Mouse (Mus musculus) layer of hippocampus, adult 8-10 months (tissue): Measurements from ENCODE around the gene C1qtnf5. TPM values are rescaled to one million over a fixed set of nuclear protein-coding genes. Genes with fewer than 3 reads are reported as not detected.
A peak's percentile ranks its signal among the peaks of the same experiment; 100 is the strongest.

Experiments used
- DNase-seq, 2 experiments: peaks; one replicate each; pipeline ENCODE4 v3.0.0; 2022; ENCODE audit warnings: low spot score in 2 of 2
- total RNA-seq, 4 experiments: library from RNA; stranded (reverse); gene quantifications; 2 replicates each; pipeline ENCODE4 v1.2.4; 2022

Gene C1qtnf5
- 10 to 100 TPM; 14.6 to 23.4 (median 18.8) TPM for total RNA-seq

GRCm38 (mm10) chr9:44107110-44107509 is at the start of gene C1qtnf5:
TSS of gene C1qtnf5 (plus strand) at chr9:44107245.
- DNase-seq, result peak; percentile 64 to 81

- no peak for DNase-seq
Measured at GRCm38 (mm10) chr9:44058606-44059005, 48.4 kb upstream of the C1qtnf5 start.

DNA sequence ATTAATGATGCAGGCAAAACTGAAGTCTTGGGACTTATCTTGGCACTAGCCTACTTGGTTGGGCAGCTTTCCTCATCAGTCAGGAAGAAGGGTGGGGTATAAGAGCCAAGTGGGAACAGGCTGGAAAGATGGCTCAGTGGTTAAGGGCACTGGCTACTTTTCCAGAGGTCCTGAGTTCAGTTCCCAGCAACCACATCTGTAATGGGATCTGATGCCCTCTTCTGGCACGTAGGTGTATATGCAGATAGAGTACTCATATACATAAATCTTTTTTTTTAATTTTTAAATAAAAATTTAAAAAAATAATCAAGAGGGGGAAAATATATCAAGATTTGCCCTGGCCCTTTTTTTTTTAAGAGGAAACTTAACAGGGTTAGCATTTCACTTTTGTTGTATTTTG is 41.9 kb upstream of the C1qtnf5 start:
- no peak for DNase-seq

DNA sequence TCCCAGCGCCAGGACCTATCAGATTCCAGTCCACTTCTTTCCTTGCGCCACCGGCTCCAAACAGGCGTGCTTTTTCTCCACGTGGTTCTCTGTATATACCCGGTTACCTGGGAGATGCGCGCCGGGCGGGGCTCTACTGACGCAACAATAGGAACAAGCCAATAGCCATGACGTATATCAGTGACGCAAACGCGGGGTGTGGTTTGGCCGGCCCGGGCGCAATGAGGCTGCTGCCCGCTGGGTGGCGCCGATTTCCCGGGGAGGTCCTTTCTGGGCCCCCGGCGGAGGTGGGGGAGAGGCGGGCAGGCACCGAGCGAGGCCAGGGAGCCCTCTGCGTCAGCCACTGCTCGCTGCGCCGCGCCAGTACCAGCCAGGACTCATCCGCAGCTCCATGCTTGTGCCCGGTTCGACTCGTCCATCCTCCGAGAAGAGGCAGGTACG is 40.2 kb upstream of the C1qtnf5 start, which contains the start of gene Usp2:
TSS of gene Usp2 (plus strand) at position 237 of the 441 bp plus-strand sequence.
- DNase-seq, result peak; percentile 99 to 100

DNA sequence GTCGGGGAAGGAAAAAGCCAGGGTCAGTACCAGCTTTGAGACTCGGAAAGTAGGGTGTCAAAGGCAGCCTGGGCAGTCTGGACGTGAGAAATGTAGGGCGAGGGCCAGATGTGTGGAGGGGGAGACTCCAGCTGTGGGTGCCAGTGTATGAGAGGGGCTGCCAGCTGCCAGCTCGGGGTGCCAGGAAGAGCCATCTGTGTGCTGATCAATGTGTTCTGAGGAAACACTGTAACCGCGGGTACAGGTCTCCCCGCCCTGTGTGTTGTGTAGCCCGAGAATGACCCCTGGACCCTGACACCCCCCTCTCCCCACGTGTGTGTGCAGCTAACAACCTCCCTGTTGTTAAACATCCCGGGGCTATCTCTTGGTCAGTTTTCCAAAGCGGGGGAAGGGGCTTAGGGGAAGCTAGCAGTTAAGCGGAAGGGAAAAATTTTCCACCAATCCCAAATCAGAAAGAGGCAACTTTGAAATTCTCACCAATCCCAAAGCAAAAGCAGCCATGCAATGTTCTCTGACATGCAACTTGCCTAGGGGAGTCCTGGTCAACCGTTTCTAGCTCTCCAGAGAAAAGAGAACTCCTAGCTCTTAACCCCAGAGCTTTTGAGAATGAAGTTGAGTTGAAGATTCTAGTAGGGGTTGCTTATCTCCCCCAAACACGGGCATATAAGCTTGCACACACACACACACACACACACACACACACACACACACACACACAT is 39.6 kb upstream of the C1qtnf5 start:
- no peak for DNase-seq

DNA sequence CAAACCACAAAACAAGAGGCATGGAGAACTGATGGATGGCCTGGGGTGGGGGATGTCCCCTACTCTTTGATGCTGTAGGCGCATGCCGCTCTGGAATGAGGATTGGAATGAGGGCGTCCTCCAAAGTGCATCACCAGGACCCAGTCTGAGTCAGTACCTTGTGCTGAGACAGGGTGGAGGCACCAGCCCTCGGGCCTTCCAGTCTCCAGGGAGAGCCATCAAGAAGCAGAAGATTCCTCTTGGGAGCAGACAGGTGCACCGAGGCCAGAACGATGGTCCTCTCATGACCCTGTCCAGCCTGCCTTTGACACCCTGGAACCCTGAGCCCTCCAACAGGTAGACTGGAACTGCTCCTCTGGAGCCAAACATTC is 39.1 kb upstream of the C1qtnf5 start:
- DNase-seq, result no peak

- DNase-seq, result no peak
Measured at GRCm38 (mm10) chr9:44069252-44069651, 37.8 kb upstream of the C1qtnf5 start.

- peak in 1 of 2 experiments; percentile 23 for DNase-seq
Measured at GRCm38 (mm10) chr9:44070113-44070843, 36.8 kb upstream of the C1qtnf5 start.

GRCm38 (mm10) chr9:44070844-44071231 is 36.2 kb upstream of the C1qtnf5 start:
- peak in 1 of 2 experiments; percentile 6 for DNase-seq

GRCm38 (mm10) chr9:44071914-44072598 is 35.0 kb upstream of the C1qtnf5 start:
- peak; percentile 68 to 82 for DNase-seq

GRCm38 (mm10) chr9:44072599-44072915 is 34.5 kb upstream of the C1qtnf5 start:
- DNase-seq, result peak in 1 of 2 experiments; percentile 48

- no peak for DNase-seq
Measured at GRCm38 (mm10) chr9:44073115-44073514, 33.9 kb upstream of the C1qtnf5 start.

DNA sequence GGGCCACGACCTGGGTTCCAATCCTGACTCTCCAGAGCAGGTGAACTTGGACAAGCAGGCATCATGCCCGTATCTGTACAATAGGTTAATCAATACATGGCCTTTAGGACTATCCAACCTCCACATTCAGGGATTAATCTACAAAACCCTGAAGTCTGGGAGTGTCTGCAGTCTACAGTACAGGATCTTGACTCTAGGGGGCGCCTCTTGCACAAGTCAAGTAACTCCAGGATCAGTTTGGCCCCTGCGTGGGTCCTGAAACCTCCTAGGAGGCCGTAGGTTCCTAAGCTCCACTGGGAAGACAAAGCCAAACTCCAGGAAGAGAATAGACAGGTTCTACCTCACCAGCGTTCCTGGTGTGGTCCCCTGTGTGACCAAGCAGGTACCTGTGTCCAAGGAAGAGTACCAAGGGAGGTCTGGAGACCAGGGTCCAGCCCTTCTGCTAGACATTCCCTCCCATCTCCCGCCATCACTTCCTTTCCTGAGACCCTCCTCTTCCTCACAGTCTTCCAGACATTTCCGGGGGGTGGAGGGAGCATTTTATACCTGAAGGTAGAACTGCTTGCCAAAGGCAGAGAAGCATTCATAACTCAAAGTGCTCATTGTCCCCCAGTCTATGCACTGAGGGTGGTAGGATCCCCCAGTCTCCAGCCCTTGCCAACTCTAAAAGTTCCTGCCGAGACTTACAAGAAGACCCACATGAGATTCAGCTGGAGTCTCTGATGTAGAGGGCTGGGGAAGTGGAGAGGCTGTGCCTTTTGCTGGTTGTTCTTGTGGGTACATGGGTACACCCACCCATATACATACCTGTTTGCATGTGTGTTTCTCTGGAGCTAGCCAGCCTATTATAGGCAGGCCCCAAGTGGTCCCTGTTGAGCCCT is 32.4 kb upstream of the C1qtnf5 start:
- no peak for DNase-seq

- DNase-seq, result no peak
Measured at GRCm38 (mm10) chr9:44075276-44075995, 31.6 kb upstream of the C1qtnf5 start.

- no peak for DNase-seq
Measured at GRCm38 (mm10) chr9:44075996-44076763, 30.9 kb upstream of the C1qtnf5 start.

DNA sequence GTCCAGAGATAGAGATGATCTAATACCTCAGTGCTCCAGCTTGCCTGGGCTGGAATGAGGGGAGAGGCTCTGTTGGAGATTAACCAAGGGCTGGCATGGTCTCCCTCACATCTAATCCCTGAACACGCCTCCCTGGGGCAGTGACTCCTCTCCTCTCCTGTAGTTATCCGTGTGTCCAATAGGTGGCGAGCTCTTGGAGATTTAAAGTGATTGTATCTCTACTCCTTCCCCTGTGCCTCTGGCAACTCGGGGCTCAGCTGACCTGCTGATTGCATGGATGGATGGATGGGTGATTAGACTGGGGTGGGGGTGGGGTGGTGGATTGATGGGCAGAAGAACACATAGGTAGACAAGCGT is 30.3 kb upstream of the C1qtnf5 start:
- DNase-seq, result no peak

DNA sequence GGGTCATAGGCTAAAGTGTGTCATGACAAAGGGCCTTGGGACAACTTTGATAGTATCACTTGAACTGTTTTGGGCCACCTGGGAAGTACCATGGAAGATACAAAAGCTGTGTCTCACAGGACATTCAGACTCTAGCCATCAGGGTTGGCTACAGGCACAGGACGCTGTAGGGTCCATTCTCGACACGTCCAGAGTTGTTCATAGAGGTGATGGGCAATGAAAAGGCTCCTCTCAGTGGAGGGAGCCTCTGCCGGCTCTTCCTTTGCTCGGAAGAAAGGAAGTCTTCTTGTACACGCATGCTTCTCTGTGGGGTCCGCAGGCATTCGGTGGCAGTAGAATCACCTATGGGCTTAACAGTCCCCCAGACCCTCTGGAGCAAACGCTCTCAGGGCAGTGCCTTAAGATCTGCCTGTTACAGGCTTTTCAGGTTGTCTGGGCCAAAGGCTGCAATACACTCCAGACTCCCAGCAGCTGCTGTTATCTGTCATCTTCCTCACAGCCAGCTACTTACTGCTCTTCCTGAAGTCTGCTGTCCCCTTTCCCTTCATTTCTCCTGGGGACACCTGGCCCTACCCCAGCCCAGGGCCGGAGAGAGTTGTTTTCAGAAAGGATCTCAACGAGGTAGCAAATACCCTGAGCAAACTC is 29.7 kb upstream of the C1qtnf5 start:
- peak in 1 of 2 experiments; percentile 5 for DNase-seq

DNA sequence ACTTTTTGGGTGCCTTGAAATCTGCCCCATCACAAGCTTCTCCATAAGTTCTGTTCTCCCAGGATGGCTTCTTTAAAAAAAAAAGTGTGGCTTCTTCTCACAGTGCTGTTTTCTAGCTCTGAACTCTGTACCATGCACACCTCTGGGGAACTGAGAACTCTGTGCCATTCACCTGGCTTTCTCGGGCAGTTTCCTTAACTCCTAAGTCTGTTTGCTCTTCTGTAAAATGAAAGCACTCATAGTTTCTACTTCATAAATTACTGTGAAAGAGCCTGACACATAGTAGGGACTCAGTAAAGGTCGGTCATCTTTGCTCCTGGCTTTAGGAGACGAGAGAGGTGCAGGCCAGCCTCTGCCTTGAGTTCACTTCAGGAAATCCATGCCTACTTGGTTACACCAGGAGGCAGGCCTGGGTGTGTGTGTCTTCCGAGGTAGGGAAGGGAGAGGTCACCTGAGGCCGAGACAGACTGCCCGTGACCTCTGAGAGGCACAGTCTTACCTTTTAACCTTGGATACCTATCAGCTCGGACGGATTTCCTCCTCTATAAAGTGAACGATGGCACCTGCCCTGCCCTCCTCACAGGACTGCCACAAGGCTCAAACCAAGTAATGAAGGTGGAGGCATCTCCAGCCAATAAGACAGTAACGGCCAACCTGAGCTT is 28.8 kb upstream of the C1qtnf5 start:
- no peak for DNase-seq
